Mouse (Mus musculus) limb, embryonic 14.5 days (tissue): ENCODE data around the gene Tnrc6a. TPM values are rescaled to one million over a fixed set of nuclear protein-coding genes. Genes with fewer than 3 reads are reported as not detected.

Source experiments
- ATAC-seq: fragments of 200-750 bp; cut with Nextera tagmentation; 2 replicates; pipeline ENCODE4 v1.8.0; 2017; ENCODE audit warnings: low read depth, moderate number of reproducible peaks, moderate TSS enrichment; ENCODE audit not compliant: low FRiP score
- DNase-seq: peaks from one replicate; pipeline ENCODE4 v3.0.0-alpha.2; 2015; ENCODE audit warnings: low spot score
- H3K27ac ChIP-seq: fragments of 300-500 bp; sonication (generic); replicated peaks from 2 replicates; pipeline ENCODE4 v1.5.1; 2014; ENCODE audit warnings: low read depth, mild to moderate bottlenecking, low read length, moderate library complexity, mixed read lengths
- H3K27me3 ChIP-seq: fragments of 300-500 bp; sonication (generic); 2 replicates; pipeline ENCODE4 v1.6.1; 2014; ENCODE audit warnings: low read length, mixed read lengths; ENCODE audit not compliant: control insufficient read depth, insufficient read depth
- H3K36me3 ChIP-seq: fragments of 300-500 bp; sonication (generic); 2 replicates; pipeline ENCODE4 v1.6.1; 2014; ENCODE audit warnings: mild to moderate bottlenecking, low read length, moderate library complexity, mixed read lengths; ENCODE audit not compliant: control insufficient read depth, insufficient read depth
- H3K4me1 ChIP-seq: fragments of 300-500 bp; sonication (generic); 2 replicates; pipeline ENCODE4 v1.6.1; 2014; ENCODE audit warnings: antibody characterized with exemption, low read length, mixed read lengths; ENCODE audit not compliant: control insufficient read depth, insufficient read depth
- H3K4me2 ChIP-seq: fragments of 300-500 bp; sonication (generic); replicated peaks from 2 replicates; pipeline ENCODE4 v1.6.1; 2014; ENCODE audit warnings: low read depth, mild to moderate bottlenecking, low read length, moderate library complexity; ENCODE audit not compliant: severe bottlenecking
- H3K4me3 ChIP-seq: fragments of 300-500 bp; sonication (generic); replicated peaks from 2 replicates; pipeline ENCODE4 v1.5.1; 2014; ENCODE audit warnings: low read length
- H3K9ac ChIP-seq: fragments of 300-500 bp; sonication (generic); 2 replicates; pipeline ENCODE4 v1.6.1; 2014; ENCODE audit warnings: mild to moderate bottlenecking, low read depth, low read length, moderate library complexity; ENCODE audit not compliant: severe bottlenecking
- H3K9me3 ChIP-seq: fragments of 300-500 bp; sonication (generic); 2 replicates; pipeline ENCODE4 v1.6.1; 2016; ENCODE audit warnings: low read length; ENCODE audit not compliant: control insufficient read depth
- POLR2A ChIP-seq: fragments of 200-500 bp; IDR thresholded peaks from 2 replicates; pipeline ENCODE4 v1.8.0; 2012; ENCODE audit warnings: inconsistent platforms, mild to moderate bottlenecking, moderate library complexity, borderline replicate concordance; ENCODE audit not compliant: insufficient read depth, insufficient read length; ENCODE audit errors: extremely low read depth
- WGBS: fragments of 180-500 bp; shearing (Covaris S2); extraction: QIAGEN DNeasy Blood & Tissue Kit; methylation state at CpG from one replicate; pipeline ENCODE4 v1.1.7; 2014; 5-methylcytosine and 5-hydroxymethylcytosine counted together
- polyA plus RNA-seq, 2 experiments: library from polyadenylated mRNA; depleted of rRNA in 1 of 2; stranded (reverse) in 1 of 2; unstranded in 1 of 2; fragments of >200 nt; fragmentation: Nextera tagmentation in 1 of 2; extraction: Ambion mirVana in 1 of 2; gene quantifications; 2 replicates each; pipeline versions ENCODE4 v1.2.1 to v1.2.3; 2012 to 2014

Tnrc6a gene
- polyA plus RNA-seq, 2 experiments: 44.3 to 62.3 TPM

DNA sequence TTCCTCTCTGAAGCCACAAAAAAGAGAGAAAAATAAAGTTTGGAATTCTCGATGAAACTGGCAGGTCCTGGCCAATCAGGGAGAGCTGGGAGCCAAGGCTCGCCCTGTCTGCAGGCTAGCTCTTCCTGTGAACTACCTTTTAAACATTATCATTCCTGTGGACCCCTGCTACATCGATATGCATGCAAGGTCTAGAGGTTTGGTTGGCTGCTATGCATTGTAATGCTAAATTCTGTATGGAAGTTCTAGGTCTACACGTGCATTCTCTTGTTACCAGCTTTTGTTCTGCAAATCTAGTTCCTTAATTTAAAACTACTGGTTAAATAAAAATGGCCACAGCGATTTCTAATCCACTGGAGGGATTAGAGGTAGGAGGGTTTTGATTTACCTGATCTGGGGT, 87.8 kb downstream of the Tnrc6a start:
- Histone ChIP-seq H3K27ac (no peak overlapping the region), H3K36me3 (no peaks in the 10 kb centered on the region), H3K9ac (no peak overlapping the region), H3K4me1 (peaks cover 6% of the 10 kb centered on the region; the same call in 1 of the 2 replicates), H3K9me3 (no peaks in the 10 kb centered on the region), H3K4me3 (no peak overlapping the region), H3K27me3 (no peaks in the 10 kb centered on the region), H3K4me2 (no peak overlapping the region)
- ATAC-seq (no peak), DNase-seq (no peak)
- no peak for TF ChIP-seq POLR2A
- 51% methylated on average over 5 of the region's 5 CpGs for WGBS

DNA sequence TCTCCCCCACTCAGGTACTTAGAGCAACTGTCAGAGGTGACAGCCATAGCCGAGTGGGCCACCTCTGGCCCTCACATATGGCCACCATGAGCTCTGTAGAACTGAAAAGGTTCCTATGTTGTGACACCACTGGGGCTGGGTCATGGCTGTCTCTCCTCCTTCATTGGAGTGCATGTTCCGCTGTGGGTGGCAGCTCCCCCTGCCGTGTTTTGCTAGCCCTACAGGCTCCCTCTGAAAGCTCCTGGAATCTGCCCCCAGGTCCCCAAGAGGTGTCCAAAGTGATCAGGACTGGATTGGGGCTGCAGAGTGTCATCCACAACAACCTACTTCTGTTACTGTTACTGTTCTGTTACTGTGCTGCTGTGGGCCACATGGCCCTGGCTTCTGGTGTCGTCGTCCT, 88.6 kb downstream of the Tnrc6a start:
- Histone ChIP-seq H3K27ac (no peak overlapping the region), H3K4me1 (peaks cover 6% of the 10 kb centered on the region; the same call in 1 of the 2 replicates), H3K36me3 (no peaks in the 10 kb centered on the region), H3K9ac (no peak overlapping the region), H3K27me3 (no peaks in the 10 kb centered on the region), H3K4me2 (no peak overlapping the region), H3K9me3 (no peaks in the 10 kb centered on the region), H3K4me3 (no peak overlapping the region)
- ATAC-seq (no peak), DNase-seq (no peak)
- no peak for TF ChIP-seq POLR2A
- 74% methylated on average over 5 of the region's 5 CpGs for WGBS

DNA sequence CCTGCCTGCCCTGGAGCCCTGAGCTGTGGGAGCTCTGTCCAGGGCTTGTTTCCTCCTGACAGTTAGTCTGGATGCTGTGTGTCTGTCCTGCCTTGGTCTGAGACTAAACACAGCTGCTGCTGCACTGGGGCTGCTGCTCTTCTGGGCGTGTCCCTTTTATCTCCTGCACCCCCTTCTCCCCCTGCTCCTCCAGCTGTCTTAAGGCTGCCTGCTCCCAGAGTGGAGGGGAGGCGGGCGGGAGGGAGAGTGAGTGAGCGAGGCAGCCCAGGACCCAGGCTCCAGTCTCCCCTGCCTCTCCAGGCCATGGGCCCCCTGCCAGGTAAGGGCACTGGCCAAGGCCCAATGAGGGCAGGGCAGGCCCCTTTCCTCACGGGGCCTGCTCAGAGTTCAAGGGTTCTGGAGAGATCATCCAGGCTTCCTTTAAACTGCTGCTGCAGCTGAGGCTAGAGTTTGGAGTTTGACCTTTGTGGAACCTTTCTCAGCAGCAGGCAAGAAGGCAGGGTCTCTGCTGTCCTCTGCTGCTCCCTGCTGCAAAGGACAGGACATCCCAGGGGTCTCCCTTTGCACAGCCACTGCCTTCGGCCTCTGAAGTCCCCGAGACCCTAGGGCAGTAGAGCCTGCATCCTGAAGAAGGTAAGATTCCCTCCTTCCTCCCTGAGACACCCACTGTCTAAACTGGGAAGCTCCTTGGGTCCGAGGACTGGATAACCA, 90.8 kb downstream of the Tnrc6a start, which contains the start of gene Slc5a11:
Gene Slc5a11, plus strand, starts transcription at position 416 of the 711 bp plus-strand sequence.
- Histone ChIP-seq H3K4me3 (no peak within 1 kb of the TSS), H3K9me3 (no peaks in the 10 kb centered on the region), H3K27ac (no peak within 1 kb of the TSS), H3K9ac (0 out of 2 replicates have a peak within 1 kb of the TSS, but pooled peaks have one; percentile 4), H3K36me3 (no peaks in the 10 kb centered on the region), H3K4me2 (no peak within 1 kb of the TSS), H3K27me3 (no peaks in the 10 kb centered on the region), H3K4me1 (peaks cover 6% of the 10 kb centered on the region; the same call in 1 of the 2 replicates)
- TF ChIP-seq POLR2A: no peak
- WGBS: 26% methylated on average over 8 of the region's 8 CpGs
- ATAC-seq: no peak; the same call in 1 of the 2 replicates
- DNase-seq: no peak

DNA sequence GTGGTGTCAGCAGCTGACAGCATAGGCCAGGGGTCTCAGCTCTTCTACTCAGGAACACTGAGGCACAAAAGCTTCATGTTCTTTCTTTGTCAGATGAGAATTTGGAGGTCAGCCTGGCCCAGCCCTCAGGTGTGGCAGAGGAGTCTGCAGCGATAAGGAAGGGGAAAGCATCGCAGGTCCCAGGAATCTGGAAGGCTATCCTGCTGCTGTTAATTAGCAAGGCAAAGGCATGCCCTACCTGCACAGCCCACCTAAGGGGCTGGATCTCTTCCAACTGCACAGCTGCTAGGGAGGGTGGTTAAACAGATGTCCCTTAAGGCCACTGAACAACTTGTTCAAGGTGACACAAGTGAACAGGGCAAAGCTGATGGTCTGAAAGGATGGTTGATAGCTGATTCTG, 91.5 kb downstream of the Tnrc6a start:
- Histone ChIP-seq H3K9me3 (no peaks in the 10 kb centered on the region), H3K27ac (no peak overlapping the region), H3K27me3 (no peaks in the 10 kb centered on the region), H3K4me3 (no peak overlapping the region), H3K4me1 (peaks cover 6% of the 10 kb centered on the region), H3K4me2 (no peak overlapping the region), H3K9ac (no peak overlapping the region), H3K36me3 (no peaks in the 10 kb centered on the region)
- 30% methylated on average over 2 of the region's 2 CpGs for WGBS
- no peak for TF ChIP-seq POLR2A
- DNase-seq (no peak), ATAC-seq (no peak)

DNA sequence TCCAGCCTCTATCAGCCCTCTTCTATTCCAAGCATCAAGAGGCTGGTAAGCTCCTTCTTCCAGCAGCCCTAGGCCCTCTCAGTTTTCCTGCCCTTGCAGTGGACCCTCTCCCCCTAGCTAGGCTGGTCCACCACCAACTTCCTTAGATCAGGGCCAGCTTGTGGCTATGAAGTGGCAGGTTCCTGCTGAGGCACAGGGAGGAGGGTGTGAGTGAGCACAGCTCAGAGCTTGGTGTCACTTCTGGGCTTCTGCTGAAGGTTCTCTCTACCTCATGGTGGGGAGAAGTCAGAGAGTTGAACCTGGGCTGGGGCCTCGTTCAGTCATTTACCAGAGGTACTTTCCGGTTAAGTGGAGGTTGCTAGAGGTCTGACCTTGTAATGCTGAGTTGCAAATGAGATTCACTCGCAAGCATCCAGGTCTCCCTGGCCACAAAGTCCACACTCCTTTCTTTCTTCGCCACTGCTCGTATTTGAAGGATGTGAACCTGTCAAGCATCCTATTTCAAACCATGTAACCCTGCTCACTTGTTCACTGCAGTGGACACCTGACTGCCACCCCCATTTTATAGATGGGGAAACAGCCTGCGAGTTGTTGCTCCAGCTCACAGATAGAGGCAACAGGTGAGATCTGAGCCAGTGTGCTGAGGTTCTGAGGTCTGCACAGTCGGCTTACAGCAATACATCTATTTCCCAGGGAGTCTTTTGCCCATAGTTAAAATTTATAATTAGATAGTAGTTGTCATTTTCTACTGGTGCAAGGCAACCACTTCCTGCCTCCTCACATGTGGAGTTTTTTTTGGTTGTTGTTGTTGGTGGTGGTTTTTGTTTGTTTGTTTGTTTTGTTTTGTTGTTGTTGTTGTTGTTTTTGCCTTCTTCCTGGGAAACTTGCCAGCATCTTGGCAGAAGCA, 94.0 kb downstream of the Tnrc6a start:
- DNase-seq: no peak
- no peak overlapping the region for H3K27ac ChIP-seq
- H3K36me3 ChIP-seq: no peaks in the 10 kb centered on the region
- no peaks in the 10 kb centered on the region for H3K9me3 ChIP-seq
- H3K4me1 ChIP-seq: peaks cover 11% of the 10 kb centered on the region
- no peak overlapping the region for H3K4me3 ChIP-seq
- no peaks in the 10 kb centered on the region for H3K27me3 ChIP-seq
- no peak overlapping the region for H3K9ac ChIP-seq
- TF ChIP-seq POLR2A: no peak
- no peak overlapping the region for H3K4me2 ChIP-seq
- ATAC-seq: no peak
- 68% methylated on average over 7 of the region's 7 CpGs for WGBS
